Mouse (Mus musculus): Measurements from ENCODE around the gene Nek9.

DNA sequence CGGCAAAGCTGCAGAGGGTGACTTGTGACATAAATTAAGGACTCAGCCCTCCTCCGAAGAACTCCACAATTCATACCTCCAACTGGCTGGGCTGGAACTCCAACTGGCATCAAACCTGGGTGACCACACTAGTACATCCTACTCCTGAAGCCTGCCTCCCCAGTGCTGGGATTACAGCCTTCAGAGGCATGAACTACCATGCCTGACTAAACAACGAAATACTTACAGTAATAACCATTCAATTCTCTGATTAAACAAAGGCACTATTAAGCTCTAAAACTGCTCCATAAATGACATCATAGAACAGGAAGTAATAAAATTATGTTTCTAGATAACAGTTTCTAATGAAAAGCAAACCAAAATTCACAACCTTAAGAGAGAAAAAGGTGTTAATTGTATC lies 22.0 kb upstream of the Nek9 start:
- TF ChIP-seq CTCF (IDR thresholded peaks at IDR 0.05; ENCODE audit: low read depth, low read length) (no peak), POLR2A (IDR thresholded peaks at IDR 0.05; ENCODE audit: borderline replicate concordance, low read depth, low read length) (no peak)

Data from bone marrow macrophage, adult 2 months (primary cell).